Mouse (Mus musculus): ENCODE data around the gene Slc22a23.
A peak's percentile ranks its signal among the peaks of the same experiment; 100 is the strongest.

Slc22a23 gene

DNA sequence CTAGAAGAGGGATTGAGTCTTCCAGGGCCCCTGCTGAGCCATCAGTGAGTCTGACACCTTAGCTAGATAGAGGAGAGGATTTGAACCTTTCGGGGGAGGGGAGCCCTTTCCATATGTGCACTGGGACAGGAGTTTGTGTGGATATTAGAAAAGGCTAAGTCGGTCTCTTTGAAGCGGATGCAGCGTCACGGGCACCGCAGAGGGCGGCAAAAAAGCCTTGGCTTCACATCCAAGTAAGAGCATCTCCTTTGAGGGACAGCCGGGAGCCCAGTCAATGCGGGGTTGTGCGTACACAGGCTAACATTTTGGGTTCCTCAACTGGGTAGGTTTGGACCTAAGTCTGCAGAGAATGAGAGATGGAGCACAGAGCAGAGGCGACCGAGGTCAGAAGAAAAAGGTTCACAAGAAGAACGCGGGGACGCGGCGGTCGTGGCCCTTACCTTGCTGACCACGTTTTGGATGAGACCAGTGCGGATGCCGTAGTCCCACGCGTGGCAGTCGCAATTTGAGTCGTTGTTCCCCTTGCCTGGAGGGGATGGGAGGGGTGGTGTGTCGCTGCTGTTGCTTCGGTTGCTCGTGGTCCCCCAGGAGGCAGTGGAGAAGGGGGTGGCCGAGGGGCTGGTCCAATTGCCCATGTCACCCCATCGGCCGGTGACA, 1.1 kb downstream of the Slc22a23 start:
- no peak for DNase-seq (ENCODE audit: low spot score in 2 of 2)

DNA sequence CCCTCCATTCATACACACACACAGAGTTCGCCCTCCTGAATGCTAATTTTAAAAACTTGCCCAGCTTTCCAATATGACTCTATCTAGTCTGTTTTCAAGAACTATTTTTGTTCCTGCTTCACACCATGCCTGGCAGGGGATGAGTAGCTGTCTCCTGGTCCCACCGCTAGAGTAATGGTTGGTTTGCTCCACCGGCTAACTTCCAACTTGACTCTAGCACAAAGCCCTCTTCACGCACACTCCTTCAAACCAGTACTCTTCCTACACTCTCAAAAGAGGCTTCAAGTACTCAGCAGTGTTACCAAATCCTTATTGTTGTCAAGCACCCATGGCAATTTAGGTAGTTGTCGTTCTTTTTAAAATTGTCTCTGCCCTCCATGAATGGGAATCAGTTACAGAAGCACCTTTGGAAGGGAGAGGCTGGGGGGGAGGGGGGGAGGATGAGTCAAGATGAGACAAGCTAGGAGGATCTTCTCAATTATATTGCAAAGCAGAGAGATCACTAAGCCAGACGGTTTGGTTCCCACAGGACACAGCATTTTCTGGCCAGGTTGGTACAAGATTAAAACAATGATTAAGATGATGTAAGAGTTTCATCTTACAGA, 2.6 kb downstream of the Slc22a23 start:
- no peak for DNase-seq (ENCODE audit: low spot score in 2 of 2)

DNA sequence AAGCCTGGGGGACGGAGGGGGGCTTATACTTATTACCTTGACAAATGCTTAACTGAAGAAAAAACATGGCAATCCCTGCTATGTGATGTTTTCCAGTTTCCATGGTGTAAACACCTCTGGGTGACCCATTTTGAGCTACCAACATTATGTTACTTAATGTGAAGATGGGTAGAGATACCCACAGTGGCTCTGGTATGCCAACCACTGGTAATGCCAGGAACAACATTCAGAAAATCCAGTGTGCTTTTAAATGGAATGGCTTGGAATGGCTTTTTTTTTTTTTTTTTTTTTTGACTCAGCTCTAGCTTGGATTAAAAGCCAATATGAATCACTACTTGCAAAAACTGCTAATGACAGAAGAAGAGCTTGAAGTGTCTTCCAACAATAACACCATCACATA, 8.1 kb downstream of the Slc22a23 start:
- DNase-seq (ENCODE audit: low spot score in 2 of 2) = no peak

DNA sequence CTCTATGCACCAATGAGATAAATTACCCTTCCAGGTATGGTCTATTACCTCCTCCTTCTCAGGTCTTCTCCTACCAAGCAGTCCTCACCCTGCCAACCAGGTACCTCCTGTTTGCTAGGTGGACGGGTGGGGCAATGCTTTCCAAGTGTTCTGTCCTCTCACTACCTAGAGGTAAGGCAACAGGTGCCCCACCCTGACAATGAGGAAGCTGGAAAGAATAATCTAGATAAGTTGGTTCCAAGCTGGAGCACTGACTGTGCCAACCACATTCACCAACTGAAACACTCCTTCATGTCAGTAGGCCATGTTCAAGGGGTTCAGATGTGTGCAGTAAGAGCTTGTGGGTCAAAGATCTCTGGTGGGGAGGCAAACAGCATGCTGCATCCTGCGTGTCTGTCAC, 10.1 kb downstream of the Slc22a23 start:
- DNase-seq (ENCODE audit: low spot score in 2 of 2) = no peak

DNA sequence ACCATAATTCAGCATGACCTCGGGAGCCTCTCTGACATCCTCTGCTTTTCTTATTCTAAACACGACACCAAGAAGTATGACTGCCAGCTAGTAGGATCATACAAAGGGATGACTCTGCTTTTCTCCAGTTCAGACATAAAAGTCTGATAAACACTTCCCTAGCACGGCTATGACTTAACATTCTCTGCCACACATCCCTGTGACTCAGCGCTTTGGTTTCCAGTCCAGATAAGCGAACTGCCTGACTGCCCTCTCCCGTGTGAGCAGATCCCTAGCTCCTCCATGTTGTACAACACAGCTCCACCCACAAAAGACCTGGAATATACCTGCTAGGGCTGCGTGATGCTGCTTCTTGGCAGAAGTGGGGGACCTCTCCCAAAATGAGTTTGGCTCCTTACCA, 12.2 kb downstream of the Slc22a23 start:
- peak; percentile 60 to 75 for DNase-seq (ENCODE audit: low spot score in 2 of 2)

- DNase-seq (ENCODE audit: low spot score in 2 of 2) = no peak
Measured at GRCm38 (mm10) chr13:34331399-34332186, 13.4 kb downstream of the Slc22a23 start.

- peak; percentile 38 to 65 for DNase-seq (ENCODE audit: low spot score in 2 of 2)
Measured at GRCm38 (mm10) chr13:34329589-34329988, 15.4 kb downstream of the Slc22a23 start.

- no peak for DNase-seq (ENCODE audit: low spot score in 2 of 2)
Measured at GRCm38 (mm10) chr13:34326992-34327391, 18.0 kb downstream of the Slc22a23 start.

DNA sequence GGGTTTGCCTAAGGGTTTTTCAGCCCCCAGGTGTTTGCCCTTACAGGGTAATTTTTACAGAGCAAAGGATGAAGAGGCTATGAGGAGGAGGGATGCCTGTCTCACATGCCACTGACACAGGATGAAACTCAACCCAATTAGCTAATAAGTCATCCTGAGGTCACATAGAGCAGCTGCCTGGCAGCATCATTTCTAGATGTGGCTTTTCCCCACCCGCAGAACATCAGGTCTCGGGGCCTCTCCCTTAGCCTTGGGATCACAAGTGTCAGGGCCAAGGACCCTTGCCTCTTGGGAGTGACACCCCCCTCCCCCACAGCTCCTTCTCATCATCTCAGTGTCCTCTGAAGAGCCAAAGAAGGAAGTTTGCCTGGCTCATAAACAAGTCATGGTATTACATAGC, 21.6 kb downstream of the Slc22a23 start:
- DNase-seq (ENCODE audit: low spot score in 2 of 2) = no peak

DNA sequence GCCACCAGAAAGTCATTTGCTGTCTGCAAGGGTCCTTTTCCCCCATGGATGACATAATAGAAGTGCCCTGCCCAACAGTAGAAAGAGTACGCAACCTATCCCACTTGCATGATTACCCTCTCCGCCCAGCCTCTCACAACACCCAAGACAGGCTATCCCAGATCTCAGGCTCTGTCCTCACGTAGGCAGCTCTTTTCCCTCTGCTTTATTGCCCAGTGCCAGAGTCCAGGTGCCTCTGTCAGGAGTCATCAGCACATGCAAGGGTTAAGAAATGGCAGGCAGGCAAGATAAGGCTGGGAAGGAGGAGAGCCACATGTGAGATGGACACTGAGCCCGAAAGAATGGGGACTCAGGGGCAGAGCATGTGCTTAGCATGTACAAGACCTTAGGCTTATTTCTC, 24.5 kb downstream of the Slc22a23 start:
- DNase-seq (ENCODE audit: low spot score in 2 of 2) = no peak

GRCm38 (mm10) chr13:34317051-34317450, 27.9 kb downstream of the Slc22a23 start:
- peak; percentile 48 to 77 for DNase-seq (ENCODE audit: low spot score in 2 of 2)

GRCm38 (mm10) chr13:34316511-34316910, 28.5 kb downstream of the Slc22a23 start:
- no peak for DNase-seq (ENCODE audit: low spot score in 2 of 2)

DNA sequence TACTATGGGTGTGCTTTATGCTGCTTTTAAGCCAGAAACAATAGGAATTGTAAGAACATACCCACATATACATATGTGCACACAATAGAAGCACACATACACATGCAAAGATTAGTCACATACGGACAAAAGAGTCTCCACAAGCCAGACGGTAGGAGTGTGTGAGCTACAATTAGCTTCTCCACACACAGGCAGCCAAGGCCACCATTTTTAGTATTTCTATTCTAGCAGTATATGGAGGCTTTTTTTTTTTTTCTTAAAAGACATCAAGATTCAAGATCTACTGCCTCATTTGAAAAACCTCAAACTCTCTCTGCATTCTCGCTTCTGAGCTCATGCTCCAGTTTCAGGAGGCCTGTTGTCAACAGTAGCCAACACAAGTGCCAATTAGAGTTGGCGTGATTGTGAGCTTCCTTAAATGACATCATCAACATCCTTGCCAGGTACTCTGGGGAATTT, 31.9 kb downstream of the Slc22a23 start:
- DNase-seq (ENCODE audit: low spot score in 2 of 2) = no peak

- DNase-seq (ENCODE audit: low spot score in 2 of 2) = no peak
Measured at GRCm38 (mm10) chr13:34312346-34313002, 32.5 kb downstream of the Slc22a23 start.

DNA sequence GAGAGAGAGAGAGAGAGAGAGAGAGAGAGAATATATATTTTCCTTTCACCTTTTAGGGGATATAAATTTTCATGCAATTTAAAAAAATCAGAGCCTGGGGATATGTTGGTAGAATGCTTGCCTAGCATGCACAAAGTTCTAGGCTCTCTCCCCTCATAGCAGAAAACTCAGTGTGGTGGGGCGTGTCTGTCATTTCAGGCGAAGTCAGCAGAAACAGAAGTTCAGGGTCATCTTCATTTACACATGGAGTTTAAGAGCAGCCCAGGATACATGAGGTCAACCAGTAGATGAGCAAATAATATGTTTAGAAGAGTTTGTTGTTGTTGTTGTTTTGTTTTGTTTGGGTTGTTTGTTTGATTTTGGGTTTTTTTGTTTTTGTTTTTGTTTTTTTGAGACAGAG, 33.4 kb downstream of the Slc22a23 start:
- no peak for DNase-seq (ENCODE audit: low spot score in 2 of 2)

DNA sequence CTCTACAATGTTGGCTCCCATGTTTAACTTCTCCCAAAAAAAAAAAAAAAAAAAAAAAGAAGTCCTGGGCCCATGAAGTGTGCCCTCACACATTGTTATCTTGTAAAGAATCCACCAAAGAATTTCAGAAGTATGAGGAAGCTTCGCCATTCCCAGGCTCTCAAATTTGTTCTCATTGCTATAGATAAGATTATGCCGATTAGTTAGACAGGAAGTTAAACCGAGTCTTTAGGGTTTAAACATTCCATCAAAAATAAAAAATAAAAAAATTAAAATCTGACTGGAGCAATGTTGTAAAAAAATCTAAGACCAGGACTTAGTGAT, 36.4 kb downstream of the Slc22a23 start:
- no peak for DNase-seq (ENCODE audit: low spot score in 2 of 2)

- no peak for DNase-seq (ENCODE audit: low spot score in 2 of 2)
Measured at GRCm38 (mm10) chr13:34307696-34308603, 37.0 kb downstream of the Slc22a23 start.

GRCm38 (mm10) chr13:34305964-34306671, 38.9 kb downstream of the Slc22a23 start:
- no peak for DNase-seq (ENCODE audit: low spot score in 2 of 2)

DNA sequence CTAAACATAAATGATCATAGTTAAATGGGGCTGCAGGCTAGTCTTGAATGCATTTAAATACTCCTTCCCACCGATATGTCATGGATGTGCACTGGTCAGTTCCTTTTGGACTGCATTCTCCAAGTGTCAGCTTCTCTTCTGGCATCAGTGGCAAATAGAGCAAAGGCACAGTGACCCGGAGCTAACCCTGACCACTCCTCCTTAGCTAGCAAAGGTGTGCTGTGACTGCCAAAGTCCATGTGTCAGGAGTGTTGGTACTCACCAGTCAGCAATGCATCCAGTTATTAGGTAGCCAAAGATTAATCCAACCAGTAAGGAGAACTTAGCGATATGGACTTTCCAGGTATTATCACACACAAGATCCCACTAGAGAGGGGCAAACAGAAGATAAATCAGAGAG, 40.1 kb downstream of the Slc22a23 start:
- no peak for DNase-seq (ENCODE audit: low spot score in 2 of 2)

DNA sequence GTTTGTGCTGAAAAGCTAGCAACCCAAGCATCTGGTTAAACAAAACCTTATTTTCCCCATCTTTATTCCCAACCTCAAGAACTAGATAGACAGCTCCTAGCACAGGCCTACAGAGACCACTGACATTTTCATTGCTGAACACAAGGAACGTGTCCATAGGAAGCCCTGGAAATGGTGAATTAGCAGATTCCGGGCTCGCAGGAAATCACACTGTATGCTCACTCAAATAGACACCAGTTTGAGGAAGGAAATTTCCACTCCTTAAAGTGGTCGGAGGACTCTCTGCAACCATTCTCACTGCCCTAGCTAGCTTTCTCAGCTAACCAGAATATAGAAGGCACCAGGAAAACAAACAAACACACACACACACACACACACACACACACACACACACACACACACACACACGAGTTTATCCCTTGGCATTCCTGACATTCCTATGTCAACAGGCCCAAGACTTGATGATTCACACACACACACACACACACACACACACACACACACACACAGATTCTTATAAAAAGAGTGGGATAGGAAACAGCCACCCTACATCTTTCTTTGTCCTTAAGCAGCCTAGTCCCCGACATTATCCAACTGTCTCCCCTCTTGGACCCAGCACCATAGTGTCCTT, 41.5 kb downstream of the Slc22a23 start:
- DNase-seq (ENCODE audit: low spot score in 2 of 2) = no peak

All from spleen, postnatal 36 days (tissue).